Mouse (Mus musculus): ENCODE results near the gene Tubb4b.

GRCm38 (mm10) chr2:25186575-25186930 is 37.9 kb downstream of the Tubb4b start:
- no peak for TF ChIP-seq CTCF (IDR thresholded peaks at IDR 0.05; ENCODE audit: borderline replicate concordance, insufficient read depth, low read length)
- TF ChIP-seq POLR2A (IDR thresholded peaks at IDR 0.05; ENCODE audit: low read depth, low read length), result no peak

All from embryonic fibroblast, embryonic 13.5 days (primary cell).